ENCODE assay signal across 11 mouse cellular contexts in genomic region chr19:4181892-4182291, GRCm38 (mm10). TPM values are rescaled to one million over a fixed set of nuclear protein-coding genes. Genes with fewer than 3 reads are reported as not detected.
A peak's percentile ranks its signal among the peaks of the same experiment; 100 is the strongest.
DNase-seq lines count a peak whose midpoint lies in the region; ATAC-seq lines count a peak whose summit lies in the region.
"Had no signal": no experiment of that assay in that cellular context is flagged by ENCODE, and none has a peak within 500 bp of the region (broad histone marks: within the 10 kb centered on the region; RNA-seq: fewer than 3 reads in every experiment).

No protein-coding gene starts in this region.

- no peak; the same call in 1 of the 2 replicates for ATAC-seq in forebrain, embryonic 14.5 days
- ATAC-seq in forebrain, embryonic 12.5 days (ENCODE audit: low FRiP score): no peak
- ATAC-seq in midbrain, embryonic 16.5 days: peak; percentile 45
- no peak for ATAC-seq in midbrain, embryonic 11.5 days (ENCODE audit: low FRiP score)

- H3K4me1 ChIP-seq in forebrain, embryonic 14.5 days (ENCODE audit: control insufficient read depth, insufficient read depth, low read length): no peaks in the 10 kb centered on the region
- H3K4me1 ChIP-seq in forebrain, embryonic 12.5 days: peaks cover 6% of the 10 kb centered on the region
- peaks cover 4% of the 10 kb centered on the region; the same call in 1 of the 2 replicates for H3K4me1 ChIP-seq in midbrain, embryonic 16.5 days (ENCODE audit: control insufficient read depth, insufficient read depth, low read length)
- no peaks in the 10 kb centered on the region for H3K4me1 ChIP-seq in midbrain, embryonic 11.5 days (ENCODE audit: control insufficient read depth, insufficient read depth, low read length)

- 35% methylated on average over 3 of the region's 3 CpGs for WGBS in forebrain, embryonic 14.5 days
- 48% methylated on average over 3 of the region's 3 CpGs for WGBS in forebrain, embryonic 12.5 days
- 43% methylated on average over 3 of the region's 3 CpGs for WGBS in midbrain, embryonic 16.5 days
- 47% methylated on average over 3 of the region's 3 CpGs for WGBS in midbrain, embryonic 11.5 days
- 24% methylated on average over 3 of the region's 3 CpGs for WGBS in large intestine, adult 2 months

- H3K4me2 ChIP-seq in forebrain, embryonic 14.5 days (ENCODE audit: low read length): no peak overlapping the region
- no peak overlapping the region for H3K4me2 ChIP-seq in forebrain, embryonic 12.5 days
- no peak overlapping the region for H3K4me2 ChIP-seq in midbrain, embryonic 16.5 days (ENCODE audit: low read length)
- no peak overlapping the region for H3K4me2 ChIP-seq in midbrain, embryonic 11.5 days
- H3K4me2 ChIP-seq: heart, embryonic 13.5 days had no signal

- peak; percentile 75 for DNase-seq in forebrain, embryonic 14.5 days (ENCODE audit: low spot score)
- DNase-seq in midbrain, embryonic 11.5 days (ENCODE audit: low spot score, missing footprints): no peak
- peak; percentile 60 for DNase-seq in embryo, embryonic 10.5 days (ENCODE audit: low spot score)
- DNase-seq in large intestine, adult 2 months (ENCODE audit: low read depth, low spot score): peak; percentile 64
- DNase-seq in right cerebral cortex, adult 18-20 months: peak; percentile 82
- no peak for DNase-seq in urinary bladder, postnatal 10 days (ENCODE audit: low spot score)

- H3K36me3 ChIP-seq in forebrain, embryonic 14.5 days (ENCODE audit: control insufficient read depth, insufficient read depth, low read length): no peaks in the 10 kb centered on the region
- no peaks in the 10 kb centered on the region for H3K36me3 ChIP-seq in forebrain, embryonic 12.5 days (replicated peaks)
- H3K36me3 ChIP-seq in midbrain, embryonic 16.5 days (ENCODE audit: control insufficient read depth, insufficient read depth, low read length): no peaks in the 10 kb centered on the region
- H3K36me3 ChIP-seq in midbrain, embryonic 11.5 days (ENCODE audit: control insufficient read depth, insufficient read depth, low read length): no peaks in the 10 kb centered on the region
- H3K36me3 ChIP-seq: heart, embryonic 13.5 days had no signal

- no peak overlapping the region for H3K9ac ChIP-seq in forebrain, embryonic 14.5 days (ENCODE audit: low read length)
- no peak overlapping the region for H3K9ac ChIP-seq in forebrain, embryonic 12.5 days
- 0 out of 2 replicates have a peak overlapping the region, but pooled peaks have one; percentile 10 for H3K9ac ChIP-seq in midbrain, embryonic 16.5 days (ENCODE audit: low read depth, low read length)
- no peak overlapping the region for H3K9ac ChIP-seq in midbrain, embryonic 11.5 days (ENCODE audit: low read length)
- H3K9ac ChIP-seq: heart, embryonic 13.5 days had no signal

- H3K9me3 ChIP-seq in forebrain, embryonic 14.5 days (replicated peaks; ENCODE audit: control insufficient read depth, low read length): no peaks in the 10 kb centered on the region
- H3K9me3 ChIP-seq in forebrain, embryonic 12.5 days: no peaks in the 10 kb centered on the region
- H3K9me3 ChIP-seq in midbrain, embryonic 16.5 days (replicated peaks; ENCODE audit: control insufficient read depth, low read length, poor library complexity, severe bottlenecking): no peaks in the 10 kb centered on the region
- no peaks in the 10 kb centered on the region for H3K9me3 ChIP-seq in midbrain, embryonic 11.5 days (ENCODE audit: control insufficient read depth, low read length)
- H3K9me3 ChIP-seq: G1E; heart, embryonic 13.5 days; megakaryocyte, embryonic 14.5 days had no signal

- H3K27me3 ChIP-seq in forebrain, embryonic 14.5 days (replicated peaks; ENCODE audit: control insufficient read depth, insufficient read depth, low read length): no peaks in the 10 kb centered on the region
- H3K27me3 ChIP-seq in forebrain, embryonic 12.5 days: peaks cover 3% of the 10 kb centered on the region; the same call in 1 of the 2 replicates
- H3K27me3 ChIP-seq in midbrain, embryonic 16.5 days (ENCODE audit: control insufficient read depth, insufficient read depth, low read depth, low read length): no peaks in the 10 kb centered on the region
- H3K27me3 ChIP-seq in midbrain, embryonic 11.5 days (ENCODE audit: control insufficient read depth, insufficient read depth, low read length): no peaks in the 10 kb centered on the region

- H3K4me3 ChIP-seq in forebrain, embryonic 14.5 days (ENCODE audit: low read depth, low read length): no peak overlapping the region
- no peak overlapping the region for H3K4me3 ChIP-seq in forebrain, embryonic 12.5 days (replicated peaks)
- no peak overlapping the region for H3K4me3 ChIP-seq in midbrain, embryonic 16.5 days (ENCODE audit: low read depth, low read length)
- H3K4me3 ChIP-seq in midbrain, embryonic 11.5 days (ENCODE audit: low read depth, low read length): no peak overlapping the region
- H3K4me3 ChIP-seq: heart, embryonic 13.5 days; megakaryocyte, embryonic 14.5 days had no signal

- no peak overlapping the region for H3K27ac ChIP-seq in forebrain, embryonic 14.5 days (ENCODE audit: low read depth, low read length)
- H3K27ac ChIP-seq in forebrain, embryonic 12.5 days: no peak overlapping the region
- H3K27ac ChIP-seq in midbrain, embryonic 16.5 days (ENCODE audit: low read length): 0 out of 2 replicates have a peak overlapping the region, but pooled peaks have one; percentile 8
- no peak overlapping the region for H3K27ac ChIP-seq in midbrain, embryonic 11.5 days (ENCODE audit: low read depth, low read length)
- H3K27ac ChIP-seq: heart, embryonic 13.5 days had no signal

RNA-seq across cellular contexts. Expression of gene Carns1, which starts 6.6 kb away (rescaled TPM):
- 3.9 and 4.2 TPM in 2 replicates for polyA plus RNA-seq in forebrain, embryonic 14.5 days (2014; fragmentation: Nextera tagmentation; extraction: Ambion mirVana)
- polyA plus RNA-seq in forebrain, embryonic 12.5 days (2016; fragmentation: Nextera tagmentation; extraction: Ambion mirVana): 3.2 TPM in 2 replicates
- polyA plus RNA-seq in midbrain, embryonic 16.5 days (2015; fragmentation: Nextera tagmentation; extraction: Ambion mirVana): 5.2 and 6.7 TPM in 2 replicates
- 2.5 and 2.9 TPM in 2 replicates for polyA plus RNA-seq in midbrain, embryonic 11.5 days (2014; fragmentation: Nextera tagmentation; extraction: Ambion mirVana)
- polyA plus RNA-seq in large intestine, adult 2 months (2012; rRNA removed): 3.2 and 3.3 TPM in 2 replicates

RNA-seq across cellular contexts. Expression of gene Tbc1d10c, which starts 9.2 kb away (rescaled TPM):
- 0.52 and 0.80 TPM in 2 replicates for polyA plus RNA-seq in forebrain, embryonic 14.5 days (2014; fragmentation: Nextera tagmentation; extraction: Ambion mirVana)
- polyA plus RNA-seq in forebrain, embryonic 12.5 days (2016; fragmentation: Nextera tagmentation; extraction: Ambion mirVana): 0.31 and 0.86 TPM in 2 replicates
- 0.58 and 0.67 TPM in 2 replicates for polyA plus RNA-seq in midbrain, embryonic 16.5 days (2015; fragmentation: Nextera tagmentation; extraction: Ambion mirVana)
- polyA plus RNA-seq in midbrain, embryonic 11.5 days (2014; fragmentation: Nextera tagmentation; extraction: Ambion mirVana): 0.29 and 1.5 TPM in 2 replicates
- 23.0 TPM in 2 replicates for polyA plus RNA-seq in large intestine, adult 2 months (2012; rRNA removed)

RNA-seq across cellular contexts. Expression of gene Ppp1ca, which starts 10.0 kb away (rescaled TPM):
- polyA plus RNA-seq in forebrain, embryonic 14.5 days (2014; fragmentation: Nextera tagmentation; extraction: Ambion mirVana): 608 and 689 TPM in 2 replicates
- 689 and 709 TPM in 2 replicates for polyA plus RNA-seq in forebrain, embryonic 12.5 days (2016; fragmentation: Nextera tagmentation; extraction: Ambion mirVana)
- polyA plus RNA-seq in midbrain, embryonic 16.5 days (2015; fragmentation: Nextera tagmentation; extraction: Ambion mirVana): 520 and 542 TPM in 2 replicates
- polyA plus RNA-seq in midbrain, embryonic 11.5 days (2014; fragmentation: Nextera tagmentation; extraction: Ambion mirVana): 874 and 929 TPM in 2 replicates
- polyA plus RNA-seq in large intestine, adult 2 months (2012; rRNA removed): 374 and 382 TPM in 2 replicates

RNA-seq across cellular contexts. Expression of gene Rps6kb2, which starts 18.7 kb away (rescaled TPM):
- polyA plus RNA-seq in forebrain, embryonic 14.5 days (2014; fragmentation: Nextera tagmentation; extraction: Ambion mirVana): 32.3 and 35.5 TPM in 2 replicates
- polyA plus RNA-seq in forebrain, embryonic 12.5 days (2016; fragmentation: Nextera tagmentation; extraction: Ambion mirVana): 59.5 and 62.5 TPM in 2 replicates
- polyA plus RNA-seq in midbrain, embryonic 16.5 days (2015; fragmentation: Nextera tagmentation; extraction: Ambion mirVana): 52.7 and 58.0 TPM in 2 replicates
- polyA plus RNA-seq in midbrain, embryonic 11.5 days (2014; fragmentation: Nextera tagmentation; extraction: Ambion mirVana): 35.4 and 46.8 TPM in 2 replicates
- 37.5 and 49.3 TPM in 2 replicates for polyA plus RNA-seq in large intestine, adult 2 months (2012; rRNA removed)

RNA-seq across cellular contexts. Expression of gene Rad9a, which starts 19.6 kb away (rescaled TPM):
- 25.5 and 25.7 TPM in 2 replicates for polyA plus RNA-seq in forebrain, embryonic 14.5 days (2014; fragmentation: Nextera tagmentation; extraction: Ambion mirVana)
- 38.8 and 42.2 TPM in 2 replicates for polyA plus RNA-seq in forebrain, embryonic 12.5 days (2016; fragmentation: Nextera tagmentation; extraction: Ambion mirVana)
- 24.1 and 25.0 TPM in 2 replicates for polyA plus RNA-seq in midbrain, embryonic 16.5 days (2015; fragmentation: Nextera tagmentation; extraction: Ambion mirVana)
- polyA plus RNA-seq in midbrain, embryonic 11.5 days (2014; fragmentation: Nextera tagmentation; extraction: Ambion mirVana): 42.4 and 43.5 TPM in 2 replicates
- 25.5 and 26.9 TPM in 2 replicates for polyA plus RNA-seq in large intestine, adult 2 months (2012; rRNA removed)

Comparison
In these comparisons a context has a peak if more than half of its experiments do, and no peak if none do; other contexts are left out.
1. DNase-seq: peak in forebrain, embryonic 14.5 days (single experiment), embryo, embryonic 10.5 days (single experiment), large intestine, adult 2 months (single experiment) and right cerebral cortex, adult 18-20 months (single experiment); none in midbrain, embryonic 11.5 days (single experiment) and urinary bladder, postnatal 10 days (single experiment).